Mouse (Mus musculus) myocyte (in vitro differentiated cells): ENCODE results near the gene Pbx1.

Source experiments
- MYOD1 ChIP-seq, 3 experiments: IDR thresholded peaks; one replicate each; pipeline ENCODE4 v1.6.1; 2011; ENCODE audit warnings: control low read depth in 2 of 3, low read depth in 2 of 3, mild to moderate bottlenecking in 2 of 3, moderate library complexity in 1 of 3; ENCODE audit not compliant: insufficient read length in 2 of 3, control insufficient read depth in 1 of 3
- MYOG ChIP-seq, 3 experiments: IDR thresholded peaks; one replicate each; pipeline ENCODE4 v1.6.1; 2011; ENCODE audit warnings: control low read depth in 2 of 3, low read depth in 2 of 3, mild to moderate bottlenecking in 2 of 3; ENCODE audit not compliant: insufficient read length in 2 of 3, control insufficient read depth in 1 of 3, insufficient read depth in 1 of 3
- POLR2A ChIP-seq: IDR thresholded peaks from one replicate; pipeline ENCODE4 v1.6.1; 2011; ENCODE audit warnings: low read depth, mild to moderate bottlenecking, control low read depth, moderate library complexity; ENCODE audit not compliant: insufficient read length
- POLR2AphosphoS2 ChIP-seq: IDR thresholded peaks from one replicate; pipeline ENCODE4 v1.6.1; 2011; ENCODE audit warnings: low read depth, control low read depth; ENCODE audit not compliant: insufficient read length

GRCm38 (mm10) chr1:168287843-168288591 lies 144.1 kb downstream of the Pbx1 start:
- TF ChIP-seq POLR2AphosphoS2 (no peak), MYOD1 (IDR thresholded peaks at IDR 0.05; ENCODE audit: control insufficient read depth in 1 of 3, insufficient read length in 2 of 3, low read depth in 2 of 3) (no peak), POLR2A (no peak), MYOG (IDR thresholded peaks at IDR 0.05; ENCODE audit: control insufficient read depth in 1 of 3, insufficient read depth in 1 of 3, insufficient read length in 2 of 3, low read depth in 2 of 3) (no peak)
